Mouse (Mus musculus) intestine, embryonic 14.5 days (tissue): ENCODE data around the gene Oas1d. TPM values are rescaled to one million over a fixed set of nuclear protein-coding genes. Genes with fewer than 3 reads are reported as not detected.
"Not testable (repeated sequence)": the region's sequence is repeated elsewhere in the genome, so short reads cannot be mapped to it uniquely, and the experiment has no call there.

Source experiments
- ATAC-seq: fragments of 200-750 bp; cut with Nextera tagmentation; replicated peaks from 2 replicates; pipeline ENCODE4 v1.8.0; 2017; ENCODE audit warnings: low read depth, moderate number of reproducible peaks, moderate TSS enrichment, moderate library complexity; ENCODE audit not compliant: low FRiP score, low TSS enrichment
- DNase-seq: peaks from one replicate; pipeline ENCODE4 v3.0.0-alpha.2; 2018; ENCODE audit warnings: low spot score
- H3K27ac ChIP-seq: fragments of 300-500 bp; sonication (generic); 2 replicates; pipeline ENCODE4 v1.5.1; 2014; ENCODE audit warnings: low read depth, mild to moderate bottlenecking, control low read depth
- H3K27me3 ChIP-seq: fragments of 300-500 bp; sonication (generic); replicated peaks from 2 replicates; pipeline ENCODE4 v1.6.1; 2014; ENCODE audit warnings: low read length, control low read depth; ENCODE audit not compliant: control insufficient read depth, insufficient read depth
- H3K36me3 ChIP-seq: fragments of 300-500 bp; sonication (generic); 2 replicates; pipeline ENCODE4 v1.6.1; 2014; ENCODE audit warnings: low read length, control low read depth; ENCODE audit not compliant: control insufficient read depth, insufficient read depth
- H3K4me1 ChIP-seq: fragments of 300-500 bp; sonication (generic); replicated peaks from 2 replicates; pipeline ENCODE4 v1.6.1; 2014; ENCODE audit warnings: low read length, control low read depth, mixed read lengths; ENCODE audit not compliant: control insufficient read depth, insufficient read depth
- H3K4me2 ChIP-seq: fragments of 300-500 bp; sonication (generic); 2 replicates; pipeline ENCODE4 v1.6.1; 2014; ENCODE audit warnings: low read length
- H3K4me3 ChIP-seq: fragments of 300-500 bp; sonication (generic); 2 replicates; pipeline ENCODE4 v1.5.1; 2014; ENCODE audit warnings: low read depth, low read length, control low read depth, mixed read lengths
- H3K9ac ChIP-seq: fragments of 300-500 bp; sonication (generic); 2 replicates; pipeline ENCODE4 v1.6.1; 2014; ENCODE audit warnings: mild to moderate bottlenecking, low read length
- H3K9me3 ChIP-seq: fragments of 300-500 bp; sonication (generic); 2 replicates; pipeline ENCODE4 v1.6.1; 2016; ENCODE audit warnings: low read length, control low read depth; ENCODE audit not compliant: control insufficient read depth
- whole genome bisulfite sequencing: fragments of 180-500 bp; shearing (Covaris S2); extraction: QIAGEN DNeasy Blood & Tissue Kit; methylation state at CpG from one replicate; pipeline ENCODE4 v1.1.7; 2014; 5-methylcytosine and 5-hydroxymethylcytosine counted together
- polyA plus RNA-seq: library from polyadenylated mRNA; unstranded; fragments of >200 nt; fragmentation: Nextera tagmentation; extraction: Ambion mirVana; gene quantifications from 2 replicates; pipeline ENCODE4 v1.2.1, GENCODE M21; 2014

Oas1d gene
- polyA plus RNA-seq, 1 experiment from 2014 or later: 0.11 TPM

- DNase-seq, H3K9me3 ChIP-seq, H3K4me3 ChIP-seq, H3K4me1 ChIP-seq, H3K27me3 ChIP-seq, H3K9ac ChIP-seq, ATAC-seq, H3K27ac ChIP-seq, H3K36me3 ChIP-seq, H3K4me2 ChIP-seq: not testable (repeated sequence)
- 94% methylated on average over 6 of the region's 6 CpGs for WGBS
These were observed 32.7 kb upstream of the Oas1d start for GRCm38 (mm10) chr5:120881681-120882080.

GRCm38 (mm10) chr5:120887413-120887812 lies 26.9 kb upstream of the Oas1d start, which contains the start of gene Oas1g:
Gene Oas1g, minus strand, starts transcription at chr5:120887613.
- H3K9ac ChIP-seq, H3K36me3 ChIP-seq, ATAC-seq, H3K27ac ChIP-seq, H3K9me3 ChIP-seq, H3K27me3 ChIP-seq, H3K4me3 ChIP-seq, H3K4me1 ChIP-seq: not testable (repeated sequence)
- peak within 1 kb of the TSS; percentile 20; the same call in 1 of the 2 replicates for H3K4me2 ChIP-seq
- WGBS: 8% methylated on average over 4 of the region's 9 CpGs
- DNase-seq: peak; percentile 46

GRCm38 (mm10) chr5:120887831-120888230 lies 26.5 kb upstream of the Oas1d start:
- DNase-seq (no peak), ATAC-seq (no peak)
- Histone ChIP-seq H3K4me1 (no peaks in the 10 kb centered on the region), H3K36me3 (no peaks in the 10 kb centered on the region), H3K9ac (no peak overlapping the region), H3K9me3 (no peaks in the 10 kb centered on the region), H3K27ac (no peak overlapping the region), H3K4me3 (no peak overlapping the region), H3K27me3 (no peaks in the 10 kb centered on the region), H3K4me2 (peak overlapping the region; percentile 20; the same call in 1 of the 2 replicates)
- 44% methylated on average over 6 of the region's 6 CpGs for WGBS

- not testable (repeated sequence) for H3K4me3 ChIP-seq, DNase-seq, H3K27ac ChIP-seq, ATAC-seq, H3K9me3 ChIP-seq, H3K9ac ChIP-seq, H3K27me3 ChIP-seq, H3K4me2 ChIP-seq, H3K36me3 ChIP-seq, H3K4me1 ChIP-seq
- WGBS: 44% methylated on average over 4 of the region's 4 CpGs
These were observed 26.0 kb upstream of the Oas1d start for GRCm38 (mm10) chr5:120888294-120888815.

GRCm38 (mm10) chr5:120890026-120890425 lies 24.3 kb upstream of the Oas1d start:
- Histone ChIP-seq H3K4me1 (no peaks in the 10 kb centered on the region), H3K36me3 (no peaks in the 10 kb centered on the region), H3K9me3 (no peaks in the 10 kb centered on the region), H3K9ac (no peak overlapping the region), H3K27me3 (no peaks in the 10 kb centered on the region), H3K4me2 (no peak overlapping the region), H3K27ac (no peak overlapping the region), H3K4me3 (no peak overlapping the region)
- 72% methylated on average over 2 of the region's 2 CpGs for WGBS
- ATAC-seq (no peak), DNase-seq (peak; percentile 12)

GRCm38 (mm10) chr5:120890991-120891390 lies 23.3 kb upstream of the Oas1d start:
- 46% methylated on average over 3 of the region's 3 CpGs for WGBS
- no peak overlapping the region for H3K4me2 ChIP-seq
- ATAC-seq (no peak), DNase-seq (peak; percentile 35)
- no peaks in the 10 kb centered on the region for H3K27me3 ChIP-seq
- H3K4me1 ChIP-seq: no peaks in the 10 kb centered on the region
- H3K27ac ChIP-seq: no peak overlapping the region
- no peaks in the 10 kb centered on the region for H3K9me3 ChIP-seq
- H3K4me3 ChIP-seq: no peak overlapping the region
- no peak overlapping the region for H3K9ac ChIP-seq
- H3K36me3 ChIP-seq: no peaks in the 10 kb centered on the region

GRCm38 (mm10) chr5:120891566-120892242 lies 22.6 kb upstream of the Oas1d start:
- H3K27ac ChIP-seq, H3K36me3 ChIP-seq, H3K4me3 ChIP-seq, H3K4me2 ChIP-seq, H3K4me1 ChIP-seq, H3K27me3 ChIP-seq, H3K9me3 ChIP-seq, H3K9ac ChIP-seq, ATAC-seq: not testable (repeated sequence)
- peak; percentile 27 for DNase-seq
- WGBS: 82% methylated on average over 2 of the region's 2 CpGs

- no peaks in the 10 kb centered on the region for H3K9me3 ChIP-seq
- H3K27ac ChIP-seq: no peak overlapping the region
- no peak overlapping the region for H3K4me3 ChIP-seq
- no peaks in the 10 kb centered on the region for H3K27me3 ChIP-seq
- 59% methylated on average over 2 of the region's 2 CpGs for WGBS
- no peak overlapping the region for H3K9ac ChIP-seq
- peak; percentile 29 for DNase-seq
- no peaks in the 10 kb centered on the region for H3K36me3 ChIP-seq
- no peak for ATAC-seq
- H3K4me2 ChIP-seq: no peak overlapping the region
- H3K4me1 ChIP-seq: no peaks in the 10 kb centered on the region
These were observed 22.1 kb upstream of the Oas1d start for GRCm38 (mm10) chr5:120892243-120892660.

- DNase-seq: peak; percentile 16
- H3K4me2 ChIP-seq, H3K27ac ChIP-seq, H3K27me3 ChIP-seq, ATAC-seq, H3K4me3 ChIP-seq, H3K9ac ChIP-seq, H3K36me3 ChIP-seq, H3K4me1 ChIP-seq, H3K9me3 ChIP-seq: not testable (repeated sequence)
- WGBS: 89% methylated on average over 4 of the region's 4 CpGs
These were observed 20.5 kb upstream of the Oas1d start for GRCm38 (mm10) chr5:120893866-120894265.
